Mouse (Mus musculus) urinary bladder, adult 18-20 months (tissue): Measurements from ENCODE around the gene Gramd1c.

ENCODE experiments used
- DNase-seq, 2 experiments: peaks; one replicate each; pipeline ENCODE4 v3.0.0; 2022; ENCODE audit warnings: low spot score in 2 of 2, mixed read lengths in 2 of 2

Gramd1c gene

DNA sequence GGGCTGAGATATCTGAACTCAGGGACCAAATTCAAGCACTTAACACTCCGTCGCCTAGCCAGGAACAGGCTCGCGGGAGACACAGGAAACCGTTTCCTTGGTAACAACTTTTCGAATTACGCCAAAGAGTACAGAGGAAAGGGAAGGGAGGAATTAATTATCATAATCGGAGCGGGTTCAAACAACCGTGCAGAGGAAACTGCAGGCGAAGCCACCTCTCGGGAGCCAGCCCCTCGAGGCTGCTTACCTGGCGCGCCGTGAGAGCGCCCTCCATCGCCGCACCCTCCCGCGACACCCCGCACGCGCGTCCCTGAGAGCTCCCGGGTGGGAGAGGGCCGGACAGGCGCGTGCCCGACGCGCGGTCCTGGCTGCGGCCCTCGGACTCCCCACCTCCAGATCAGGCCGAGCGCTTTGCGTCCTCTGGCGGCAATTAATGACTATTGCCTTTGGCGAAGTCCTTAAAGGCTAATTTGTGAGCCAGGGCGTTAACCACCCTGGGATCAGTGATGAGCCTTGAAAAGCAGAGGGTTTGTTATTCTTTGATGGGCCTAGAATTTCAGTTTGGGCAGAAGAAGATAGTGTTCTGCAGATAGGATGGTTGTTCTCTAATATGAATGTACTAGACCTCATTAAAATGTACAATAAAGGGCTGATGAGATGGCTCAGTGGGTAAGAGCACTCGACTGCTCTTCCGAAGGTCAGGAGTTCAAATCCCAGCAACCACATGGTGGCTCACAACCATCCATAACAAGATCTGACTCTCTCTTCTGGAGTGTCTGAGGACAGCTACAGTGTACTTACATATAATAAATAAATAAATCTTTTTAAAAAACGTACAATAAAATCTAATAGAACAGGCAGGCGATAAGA is at the start of gene Gramd1c:
Gene Gramd1c (minus strand): TSS at position 321 of the 870 bp plus-strand sequence.
- peak; percentile 32 to 35 for DNase-seq

DNA sequence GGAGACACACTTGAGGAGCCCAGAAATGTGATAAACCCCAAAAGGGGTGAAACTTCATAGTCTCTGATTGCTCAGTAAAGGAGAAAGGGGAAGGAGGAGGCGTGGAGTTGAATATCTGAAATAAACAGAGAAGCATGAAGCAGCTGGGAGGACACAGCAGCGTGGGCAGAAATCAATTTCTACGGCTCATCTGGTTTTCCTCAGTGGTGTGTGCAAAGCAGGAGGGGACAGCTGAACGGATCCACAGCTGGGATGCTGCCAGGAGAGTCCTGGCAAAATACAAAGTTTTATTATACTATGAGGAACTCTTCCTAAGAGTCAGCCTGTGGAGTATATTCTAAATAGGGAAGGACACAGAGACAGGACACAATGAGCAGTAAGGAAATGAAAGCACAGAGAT is 45.9 kb upstream of the Gramd1c start:
- DNase-seq, result no peak

DNA sequence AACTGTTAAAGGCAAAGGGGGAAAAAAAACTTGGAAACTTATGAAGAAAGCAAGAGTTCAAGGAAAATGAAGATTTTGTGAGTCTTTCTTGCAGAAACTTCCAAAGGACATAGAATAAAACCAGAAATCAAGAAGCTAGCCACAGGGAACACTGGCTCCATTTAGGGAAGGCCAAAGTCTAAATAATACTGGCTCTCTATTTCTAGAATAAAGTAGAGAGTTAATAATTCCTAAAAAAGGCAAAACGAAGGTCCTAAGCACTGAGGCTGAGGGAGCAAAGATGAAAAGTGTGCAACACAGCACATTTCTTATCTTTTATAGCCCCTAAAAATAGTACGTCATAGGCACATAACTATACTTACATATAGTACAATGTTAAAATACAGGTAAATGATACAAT is 42.1 kb upstream of the Gramd1c start:
- DNase-seq, result no peak

DNA sequence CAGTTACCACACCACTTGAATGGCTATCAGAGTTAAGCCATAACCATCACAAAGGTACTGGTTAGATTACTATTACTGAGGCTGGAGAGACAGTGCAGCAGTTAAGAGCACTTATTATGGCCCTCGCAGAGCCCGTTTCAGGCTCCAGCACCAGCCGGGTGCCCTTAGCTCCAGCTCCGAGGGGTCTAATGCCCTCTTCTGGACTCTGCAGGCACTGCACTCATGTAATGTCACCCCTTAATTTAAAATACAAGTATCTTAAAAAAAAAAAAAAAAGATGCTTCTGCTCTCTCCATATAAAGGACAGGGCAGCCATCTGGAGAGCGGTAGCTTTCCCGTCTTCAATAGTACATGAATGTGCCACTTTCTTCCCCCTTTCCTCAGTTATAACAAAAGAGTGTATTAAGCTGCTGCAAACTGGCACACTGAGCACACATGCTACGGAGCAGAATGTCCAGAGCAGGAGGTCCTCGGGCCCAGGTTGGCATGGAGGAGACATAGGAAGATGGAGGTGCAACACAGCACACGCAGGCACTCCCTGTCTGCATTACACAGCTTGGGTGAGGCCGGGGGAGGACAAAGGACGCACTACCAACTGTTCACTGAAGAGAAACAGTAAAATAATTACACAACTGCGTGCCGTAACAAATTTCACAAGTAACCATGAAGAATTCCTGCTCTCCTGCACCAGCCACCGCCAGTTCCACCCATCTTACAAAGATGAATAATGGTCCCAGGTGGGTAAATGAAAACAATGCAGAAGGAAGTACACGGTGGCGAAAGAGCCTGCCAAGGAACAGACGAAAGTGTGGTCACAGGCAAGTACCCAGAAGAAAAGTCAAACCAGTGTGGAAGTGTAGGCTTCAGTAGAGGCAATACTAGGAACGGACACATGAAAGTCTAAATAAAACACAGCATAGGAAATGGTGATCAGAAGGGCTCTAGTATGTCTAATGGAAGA is 40.9 kb upstream of the Gramd1c start:
- DNase-seq, result no peak

DNA sequence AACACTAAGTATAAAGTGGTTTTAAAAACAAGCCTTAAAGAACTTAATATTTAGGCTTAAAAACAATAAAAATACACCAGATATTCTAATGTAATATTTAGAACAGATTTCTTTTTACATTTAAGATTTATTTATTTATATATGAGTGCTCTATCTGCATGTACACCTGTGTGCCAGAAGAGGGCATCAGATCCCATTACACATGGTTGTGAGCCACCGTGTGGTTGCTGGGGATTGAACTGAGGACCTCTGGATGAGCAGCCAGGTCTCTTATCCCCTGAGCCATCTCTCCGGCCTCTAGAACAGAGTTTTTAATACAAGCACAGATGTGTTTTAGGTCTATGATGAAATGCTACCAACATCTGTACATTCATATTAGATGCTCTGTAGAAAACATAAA is 39.8 kb upstream of the Gramd1c start:
- no peak for DNase-seq

DNA sequence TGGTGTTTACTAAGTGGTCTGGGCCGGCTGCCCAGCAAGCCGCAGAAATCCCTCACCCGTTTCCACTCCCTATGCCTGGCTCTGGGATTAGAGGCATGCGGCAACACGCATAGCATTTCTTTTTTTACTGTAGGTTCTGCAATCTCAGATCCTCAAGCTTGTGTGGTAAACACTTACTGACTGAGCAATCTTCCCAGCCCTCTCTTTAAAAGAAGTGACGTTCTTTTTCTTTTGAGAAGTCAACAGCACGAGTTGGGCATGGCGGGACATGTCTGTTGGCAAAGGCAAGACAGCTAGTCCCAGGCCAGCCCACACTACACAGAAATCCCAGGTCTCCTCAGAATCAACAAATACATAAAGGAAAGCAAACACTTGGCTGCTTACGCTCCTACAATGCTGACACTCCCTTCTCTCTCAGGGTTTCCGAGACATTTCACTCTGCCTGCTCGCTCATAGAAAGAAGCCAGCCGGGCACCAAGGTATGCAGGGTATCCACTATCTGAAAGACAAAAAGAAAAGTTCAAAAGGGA is 38.1 kb upstream of the Gramd1c start:
- DNase-seq, result peak in 1 of 2 experiments; percentile 42

DNA sequence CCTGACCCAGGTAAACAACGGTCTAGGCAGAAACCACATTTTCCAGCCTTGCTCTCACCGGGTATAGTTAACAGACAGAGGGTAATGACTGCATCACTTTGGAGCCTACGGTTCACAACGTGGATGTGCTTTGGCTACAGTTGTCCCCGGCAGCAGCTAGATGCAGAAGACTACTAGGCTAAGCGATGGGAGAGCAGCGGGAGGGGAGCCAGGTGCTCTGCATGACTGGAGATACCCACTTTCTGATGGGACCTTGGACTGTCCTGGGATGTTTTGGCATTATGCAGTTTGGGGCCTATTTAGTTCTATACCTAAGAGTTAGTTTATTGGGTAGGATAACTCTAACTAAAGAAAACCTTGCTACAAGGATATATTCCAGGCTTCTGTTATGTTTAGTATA is 36.2 kb upstream of the Gramd1c start:
- no peak for DNase-seq

DNA sequence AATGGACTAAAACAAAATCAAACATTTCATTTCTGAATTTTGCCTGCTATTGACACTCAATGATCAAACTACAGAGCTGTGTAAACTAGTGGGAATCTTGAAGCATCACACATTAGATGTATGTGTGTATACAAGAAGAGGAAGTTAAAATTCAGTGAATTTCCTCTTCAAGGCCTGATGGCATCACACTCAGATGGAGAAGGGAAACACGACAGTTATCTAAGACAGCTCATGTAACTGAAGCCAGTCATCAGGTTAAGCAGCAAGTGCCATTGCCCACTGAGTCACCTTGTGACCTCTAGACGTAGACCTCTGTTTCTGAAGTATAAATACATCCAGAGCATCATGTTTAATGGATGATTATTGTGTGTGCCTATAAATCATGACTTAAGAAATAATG is 24.5 kb upstream of the Gramd1c start:
- no peak for DNase-seq

DNA sequence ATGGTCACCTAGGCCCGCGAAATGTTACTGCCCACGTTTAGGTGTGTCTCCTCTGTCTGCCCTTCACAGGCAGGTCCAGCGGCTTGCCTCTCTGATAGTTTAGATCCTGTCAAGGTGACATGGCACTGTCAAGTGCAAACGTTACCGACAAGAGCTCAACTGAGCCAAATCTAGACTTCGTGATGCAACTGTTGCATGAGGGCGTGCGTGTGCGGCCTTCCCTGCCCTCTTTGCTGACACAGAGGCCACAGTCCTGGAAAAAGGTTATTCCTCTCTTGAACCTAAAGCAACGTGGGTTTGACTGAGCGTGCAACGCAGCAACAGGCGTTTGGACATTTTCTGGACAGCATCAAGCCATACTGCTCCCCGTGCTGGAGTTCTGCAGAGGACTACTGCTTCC is 1.8 kb downstream of the Gramd1c start:
- DNase-seq, result no peak

DNA sequence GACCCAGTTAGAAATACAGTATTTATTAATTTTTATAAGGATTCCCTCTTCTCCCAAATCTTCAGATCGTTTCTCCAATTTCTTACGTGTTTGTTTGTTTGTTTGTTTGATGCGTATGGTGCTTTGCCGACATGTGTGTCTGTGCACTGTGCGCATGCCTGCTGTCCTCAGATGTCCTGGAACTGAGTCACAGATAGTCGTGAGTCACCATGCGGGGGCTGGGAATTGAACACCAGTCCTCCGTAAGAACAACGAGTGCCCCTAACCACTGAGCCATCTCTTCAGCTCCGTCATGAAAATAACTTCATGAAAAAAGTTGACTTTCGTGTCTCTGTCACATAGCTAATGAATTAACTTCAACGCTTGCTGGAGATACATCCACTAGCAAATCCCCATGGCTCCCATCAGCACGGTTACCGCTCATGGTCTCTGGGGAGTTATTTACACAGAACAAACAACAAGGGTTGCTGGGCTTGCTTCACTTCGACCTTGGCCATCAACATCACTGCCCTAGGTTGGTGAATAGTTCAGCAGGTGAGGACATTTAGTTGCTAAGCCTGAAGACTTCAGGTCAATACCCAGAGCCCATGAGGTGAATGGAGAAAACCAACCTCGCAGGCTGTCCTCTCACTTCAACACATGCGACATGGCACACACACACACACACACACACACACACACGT is 2.4 kb downstream of the Gramd1c start:
- no peak for DNase-seq

DNA sequence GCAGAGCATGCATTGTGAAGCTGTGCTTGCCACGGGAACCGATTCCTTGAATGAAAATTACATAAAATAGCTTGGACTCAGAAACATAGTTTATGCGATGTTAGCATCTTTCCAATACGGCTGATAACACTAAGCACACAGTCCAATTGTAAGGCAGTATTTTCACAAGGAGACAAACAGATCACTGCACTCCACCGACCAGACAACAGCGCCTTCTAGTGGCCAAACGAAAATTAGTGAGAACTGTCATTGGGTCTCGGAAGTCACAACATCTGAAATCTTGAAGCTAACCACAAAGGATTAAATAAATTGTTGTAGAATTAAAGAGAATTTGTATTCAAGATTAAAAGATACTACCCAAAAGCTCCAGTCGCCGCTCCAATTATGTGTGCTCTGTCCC is 4.4 kb downstream of the Gramd1c start:
- peak; percentile 42 to 54 for DNase-seq

DNA sequence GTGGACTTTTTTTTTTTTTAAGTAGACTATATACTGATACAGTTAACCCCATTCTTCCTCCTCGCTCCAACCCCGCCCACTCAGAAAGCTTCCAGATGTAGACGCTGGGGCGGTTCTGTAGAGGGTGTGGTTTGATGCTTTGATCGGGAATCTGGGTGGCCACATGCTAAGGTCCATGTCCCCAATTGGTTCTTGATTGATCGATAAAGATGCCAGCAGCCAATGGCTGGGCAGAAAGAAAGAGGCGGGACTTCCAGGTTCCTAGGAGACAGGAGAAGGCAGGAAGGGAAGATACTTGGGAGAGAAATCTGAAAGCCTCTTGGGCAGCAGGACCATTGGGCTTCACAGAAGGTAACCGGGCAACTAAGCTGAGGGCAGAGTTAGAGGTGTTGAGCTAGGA is 7.4 kb downstream of the Gramd1c start:
- DNase-seq, result no peak

DNA sequence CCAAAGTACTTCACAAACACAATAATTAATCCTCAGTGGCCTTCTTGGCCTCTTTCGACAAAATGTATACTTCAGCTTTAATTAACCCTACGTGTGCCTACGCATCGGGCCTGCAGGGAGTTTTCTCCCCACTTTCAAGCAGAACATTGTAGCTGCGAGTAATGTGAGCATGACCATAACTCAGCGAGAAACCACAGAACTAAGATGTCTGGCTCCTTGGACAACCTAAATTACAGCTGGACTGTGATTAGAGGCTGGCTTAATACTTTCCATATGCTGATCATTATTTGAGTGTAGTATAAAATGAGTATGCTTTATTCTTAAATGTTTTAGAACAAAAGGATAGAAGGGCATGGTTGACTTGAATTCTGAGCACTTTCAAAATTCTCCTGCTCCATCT is 9.9 kb downstream of the Gramd1c start:
- DNase-seq, result no peak

DNA sequence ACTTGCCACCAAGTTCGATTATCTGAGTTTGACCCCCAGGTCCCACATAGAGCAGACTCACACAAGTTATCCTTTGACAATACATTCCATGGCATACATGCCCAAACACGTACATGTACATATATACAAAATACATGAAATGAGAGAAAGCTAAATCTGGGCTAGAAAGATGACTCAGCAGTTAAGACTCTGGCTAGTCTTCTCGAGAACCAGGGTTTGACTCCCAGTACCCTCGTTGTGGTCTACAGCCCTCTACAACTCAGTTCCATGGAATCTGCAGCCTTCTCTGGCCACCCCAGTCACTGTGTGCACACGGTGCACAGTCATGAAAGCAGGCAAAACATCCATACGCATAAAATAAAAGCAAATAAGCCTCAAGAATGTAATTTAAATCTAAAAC is 10.8 kb downstream of the Gramd1c start:
- DNase-seq, result no peak

DNA sequence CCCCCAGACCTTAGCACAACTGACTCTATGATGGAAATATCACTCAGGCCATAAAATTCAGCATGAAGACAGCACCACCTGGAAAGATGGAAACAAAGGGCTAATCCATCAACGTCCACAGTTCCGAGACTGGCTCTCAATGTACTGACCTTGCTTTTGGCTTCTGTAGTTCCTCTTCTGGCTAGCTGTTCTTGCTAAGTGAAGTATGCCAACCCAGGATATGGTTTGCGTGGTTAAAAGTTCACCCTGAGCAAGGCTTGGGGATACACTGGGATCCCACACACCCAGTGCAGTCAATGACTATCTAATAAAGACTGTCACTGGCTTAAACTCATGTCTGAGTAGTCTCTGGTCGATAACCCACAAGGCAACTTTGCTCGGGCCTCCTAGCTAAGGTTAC is 13.0 kb downstream of the Gramd1c start:
- no peak for DNase-seq

DNA sequence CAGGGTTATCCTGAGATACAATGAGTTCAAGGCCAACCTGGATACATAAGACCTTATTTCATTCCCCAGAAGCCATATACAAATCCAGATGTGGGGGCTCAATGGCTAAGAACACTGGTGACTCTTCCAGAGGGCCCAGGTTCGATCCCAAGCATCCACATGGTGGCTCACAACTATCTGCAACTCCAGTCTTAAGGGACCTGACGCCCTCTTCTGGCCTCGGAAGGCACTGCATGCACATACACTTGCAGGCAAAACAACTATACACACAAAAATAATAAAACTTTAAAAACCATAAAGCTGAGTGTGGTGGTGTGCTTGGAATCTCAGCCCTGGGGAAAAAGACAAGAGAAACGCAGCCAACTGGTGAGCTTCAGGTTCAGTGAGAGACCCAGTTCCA is 24.0 kb downstream of the Gramd1c start:
- no peak for DNase-seq

DNA sequence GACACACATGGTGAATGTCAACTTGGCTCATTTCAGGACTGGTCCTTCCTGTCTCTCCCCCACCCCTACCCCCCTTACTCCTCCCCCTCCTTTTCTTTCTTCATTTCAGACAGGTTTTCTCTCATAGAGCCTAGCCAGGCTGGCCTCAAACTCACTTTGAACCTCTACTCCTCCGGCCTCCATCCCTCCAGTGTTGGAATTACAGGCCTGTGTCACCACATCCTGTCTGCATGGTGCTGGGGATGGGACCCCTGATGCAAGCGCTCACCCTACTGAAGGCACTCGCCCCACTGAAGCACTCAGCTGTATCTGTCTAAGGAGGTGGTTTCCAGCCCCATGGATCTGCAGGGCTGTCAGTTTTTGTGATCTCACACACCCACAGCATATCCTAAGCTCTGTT is 27.9 kb downstream of the Gramd1c start:
- no peak for DNase-seq

DNA sequence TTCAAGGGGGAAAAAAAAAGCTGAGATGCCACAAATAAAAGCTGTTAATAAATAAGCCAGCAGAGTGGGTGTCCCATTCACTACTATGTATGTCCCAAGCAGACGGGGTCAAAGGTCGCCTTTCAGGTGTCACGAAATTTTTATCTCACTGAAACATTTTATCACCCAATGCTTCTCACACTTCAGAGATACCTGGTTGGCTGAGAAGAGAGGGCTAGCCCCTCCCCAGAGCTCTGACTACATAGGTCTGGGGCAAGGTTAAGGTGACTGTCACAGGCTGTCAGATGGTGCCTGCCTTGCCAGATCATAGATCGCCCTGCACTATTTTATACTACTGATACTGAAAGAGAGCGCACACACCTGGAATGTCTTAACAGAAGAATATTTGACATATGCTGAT is 29.8 kb downstream of the Gramd1c start:
- DNase-seq, result no peak

DNA sequence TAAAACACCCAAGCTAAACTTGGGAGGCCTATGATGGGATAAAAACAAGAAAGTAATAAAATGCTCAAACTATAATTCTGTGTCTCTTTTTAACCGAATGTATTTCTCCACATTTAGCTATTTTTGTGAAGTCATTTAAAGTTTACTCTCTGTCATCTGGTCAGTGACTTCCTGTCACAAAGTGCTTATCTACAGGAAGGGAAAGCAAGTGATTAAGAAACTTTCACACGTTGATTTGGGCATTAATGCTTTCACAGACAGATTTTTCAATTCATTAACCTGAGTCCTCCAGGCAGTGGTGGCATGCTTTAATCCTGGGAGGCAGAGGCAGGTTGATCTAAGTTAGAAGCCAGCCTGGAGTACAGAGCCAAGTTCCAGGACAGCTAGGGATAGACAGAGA is 33.9 kb downstream of the Gramd1c start:
- no peak for DNase-seq

DNA sequence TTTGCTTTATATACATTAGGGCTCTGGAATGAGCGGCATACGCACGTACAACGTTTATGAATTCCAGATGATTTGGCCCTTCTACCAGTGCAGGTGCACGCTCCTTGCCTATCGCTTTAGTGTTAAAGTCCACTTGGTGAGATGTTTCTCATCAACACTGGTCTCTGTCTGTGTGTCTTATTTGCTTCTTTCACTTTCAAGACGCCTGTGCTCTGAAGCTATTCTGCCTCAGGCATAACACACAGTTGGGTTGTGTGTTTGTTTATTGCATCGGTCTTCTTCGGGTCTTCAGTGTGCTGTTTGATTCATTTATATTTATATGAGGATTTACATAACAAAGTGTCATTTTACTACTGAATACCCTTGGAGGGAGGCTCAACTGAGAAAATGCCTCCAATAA is 36.3 kb downstream of the Gramd1c start:
- DNase-seq, result no peak

DNA sequence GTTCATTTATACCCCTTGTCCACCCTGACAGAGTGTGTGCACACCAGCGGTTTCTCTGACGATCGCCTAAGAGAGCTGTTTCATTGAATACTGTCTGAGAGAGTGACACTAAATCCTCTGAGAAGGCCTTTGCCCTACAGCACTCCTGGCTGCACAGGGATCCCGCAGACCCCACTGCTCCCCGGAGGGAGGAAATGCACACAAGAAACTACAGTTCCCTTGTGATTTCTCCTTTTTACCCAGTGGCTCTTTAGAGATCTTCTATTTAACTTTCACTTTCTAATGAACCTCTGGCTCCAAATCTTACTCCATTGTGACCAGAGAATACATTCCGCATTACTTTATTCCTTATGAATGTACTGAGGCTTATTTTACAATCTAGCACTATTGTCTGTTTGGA is 36.9 kb downstream of the Gramd1c start:
- no peak for DNase-seq

DNA sequence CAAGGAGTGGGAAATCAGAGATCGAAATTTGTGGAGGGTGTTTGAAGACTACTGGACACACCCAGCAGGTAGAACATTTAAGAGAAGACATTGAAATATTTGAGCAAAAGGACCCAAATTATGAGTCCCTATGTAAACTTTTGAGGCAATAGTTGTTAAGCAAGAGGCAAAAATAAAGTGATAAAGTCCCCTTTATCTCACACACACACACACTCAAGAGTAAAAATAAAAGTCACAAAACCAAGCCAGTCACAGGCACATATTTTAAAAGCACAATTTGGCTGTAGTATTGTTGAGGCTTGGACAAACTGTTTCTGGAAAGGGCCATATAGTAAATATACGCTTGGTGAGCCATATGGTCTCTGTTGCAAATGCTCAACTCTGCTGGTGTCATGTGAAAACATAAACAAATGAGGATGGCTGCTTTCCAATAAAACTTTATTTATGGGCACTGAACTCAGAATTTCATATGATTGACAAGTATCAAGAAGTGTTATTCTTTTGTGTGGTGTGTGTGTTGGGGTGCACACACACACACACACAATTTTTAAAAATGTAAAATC is 44.1 kb downstream of the Gramd1c start:
- DNase-seq, result no peak
